Mouse (Mus musculus) lung, postnatal 0 days (tissue): ENCODE data around the gene Gdpgp1.

ENCODE experiments used
- CTCF ChIP-seq: IDR thresholded peaks from 2 replicates; pipeline ENCODE4 v1.5.1; 2016; ENCODE audit warnings: antibody characterized with exemption, mild to moderate bottlenecking
- EP300 ChIP-seq: IDR thresholded peaks from 2 replicates; pipeline ENCODE4 v1.6.1; 2016; ENCODE audit warnings: antibody characterized with exemption, mild to moderate bottlenecking, control low read depth

GRCm38 (mm10) chr7:80233799-80234198 is 1.1 kb downstream of the Gdpgp1 start:
- TF ChIP-seq CTCF, result no peak
- no peak for TF ChIP-seq EP300
